Mouse (Mus musculus) G1E-ER4 (cell line): Measurements from ENCODE around the gene Scpep1. TPM values are rescaled to one million over a fixed set of nuclear protein-coding genes. Genes with fewer than 3 reads are reported as not detected.

Experiments used
- GATA1 ChIP-seq: IDR thresholded peaks from one replicate; pipeline ENCODE4 v1.8.0; 2012; ENCODE audit warnings: low read length, inconsistent platforms
- polyA plus RNA-seq: library from polyadenylated mRNA; stranded (reverse); fragments of >175 nt; gene quantifications from 2 replicates; pipeline ENCODE4 v1.2.3, GENCODE M21; 2012

The Scpep1 gene
- polyA plus RNA-seq, 1 experiment = 0.62 TPM

DNA sequence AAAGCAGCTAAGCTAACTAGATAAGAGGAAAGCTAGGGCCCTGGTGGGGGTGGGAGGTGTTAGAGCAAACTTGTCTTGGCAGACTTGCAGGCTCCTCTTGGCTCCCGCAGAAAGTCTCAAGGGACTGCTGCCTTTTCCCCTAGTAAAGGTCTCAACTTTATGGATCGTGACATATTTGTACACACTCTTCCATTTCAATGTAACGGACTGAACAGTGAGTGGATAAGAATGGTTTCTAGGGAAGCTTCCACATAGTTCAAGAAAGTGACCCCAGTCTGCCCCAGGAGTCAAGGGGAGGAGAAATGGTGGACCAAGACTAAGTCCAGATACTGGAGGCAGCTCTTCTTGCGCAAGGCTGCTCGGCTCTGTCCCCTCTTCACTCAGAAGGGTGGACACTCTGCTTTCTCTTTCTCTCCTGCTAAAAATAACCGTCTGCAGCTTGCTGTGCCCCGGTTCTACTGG lies 53.9 kb downstream of the Scpep1 start:
- TF ChIP-seq GATA1 = no peak

DNA sequence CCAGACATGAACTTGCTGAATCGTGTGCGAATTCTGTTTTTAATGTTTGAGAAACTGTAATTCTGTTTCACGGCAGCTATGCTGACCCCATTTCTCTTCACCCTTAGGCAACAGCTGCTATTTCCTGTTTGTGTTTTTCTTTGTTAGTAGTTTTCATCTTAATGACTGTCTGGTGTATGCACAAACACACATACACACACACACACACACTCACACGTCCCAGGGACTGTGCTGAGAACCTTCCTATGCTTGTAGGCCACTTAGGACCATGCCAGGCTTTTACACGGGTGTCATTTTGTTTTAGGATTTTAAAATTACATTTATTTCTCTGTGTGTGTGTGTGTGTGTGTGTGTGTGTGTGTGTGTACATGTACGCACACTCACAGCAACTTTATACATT lies 55.7 kb downstream of the Scpep1 start:
- TF ChIP-seq GATA1 = no peak

DNA sequence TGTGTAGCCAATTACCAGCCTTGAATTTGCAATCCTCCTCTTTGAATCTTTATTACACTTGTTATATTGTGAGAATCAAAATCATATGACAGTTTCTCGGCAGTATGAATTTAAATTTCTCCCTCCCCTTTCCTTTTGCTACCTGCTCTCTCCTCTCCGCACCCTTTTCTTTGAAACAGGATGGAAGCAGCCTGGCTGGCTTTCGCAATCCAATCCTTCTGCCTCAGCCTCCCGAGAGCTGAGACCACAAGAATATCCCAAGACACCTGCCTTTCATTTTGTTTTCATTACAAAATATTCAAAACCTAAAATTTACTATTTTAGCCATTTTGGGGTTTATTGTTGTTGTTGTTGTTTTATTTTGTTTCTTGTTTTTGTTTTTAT lies 56.9 kb downstream of the Scpep1 start:
- no peak for TF ChIP-seq GATA1

DNA sequence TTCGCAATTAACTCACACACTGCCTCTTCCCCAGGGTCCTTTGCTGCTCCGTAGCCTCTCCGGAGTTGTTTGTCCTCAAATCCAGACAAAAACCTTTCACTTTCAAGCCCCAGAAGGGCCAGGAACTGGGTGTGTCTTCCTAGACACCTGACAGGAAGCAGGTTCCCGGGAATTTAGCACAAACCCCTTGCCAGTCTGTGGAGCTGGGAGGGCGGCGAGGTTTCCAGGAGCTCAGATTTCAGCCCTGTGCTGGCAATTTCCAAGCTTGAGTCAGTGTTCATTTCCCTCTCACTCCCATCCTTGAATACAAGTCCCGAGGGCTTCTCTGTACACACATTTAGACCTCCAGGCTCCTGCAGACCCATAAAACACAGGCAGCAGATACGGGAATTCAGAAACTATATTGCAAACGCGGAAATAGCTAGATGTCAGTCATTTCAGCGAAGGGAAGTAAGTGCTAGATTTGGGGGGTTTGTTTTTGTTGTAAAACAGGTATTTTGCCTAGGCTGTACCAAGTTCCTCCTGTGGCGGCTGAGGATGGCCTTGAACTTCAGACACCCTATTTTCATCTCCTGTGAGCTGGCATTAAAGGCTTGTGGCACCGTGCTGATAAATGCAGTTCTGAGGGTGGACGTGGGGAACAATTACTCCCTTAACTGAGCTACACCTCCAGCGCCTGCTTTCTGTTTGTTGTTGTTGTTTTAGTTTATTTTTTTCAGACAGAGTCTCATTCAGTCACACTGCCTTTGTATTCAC lies 57.5 kb downstream of the Scpep1 start:
- TF ChIP-seq GATA1 = no peak

DNA sequence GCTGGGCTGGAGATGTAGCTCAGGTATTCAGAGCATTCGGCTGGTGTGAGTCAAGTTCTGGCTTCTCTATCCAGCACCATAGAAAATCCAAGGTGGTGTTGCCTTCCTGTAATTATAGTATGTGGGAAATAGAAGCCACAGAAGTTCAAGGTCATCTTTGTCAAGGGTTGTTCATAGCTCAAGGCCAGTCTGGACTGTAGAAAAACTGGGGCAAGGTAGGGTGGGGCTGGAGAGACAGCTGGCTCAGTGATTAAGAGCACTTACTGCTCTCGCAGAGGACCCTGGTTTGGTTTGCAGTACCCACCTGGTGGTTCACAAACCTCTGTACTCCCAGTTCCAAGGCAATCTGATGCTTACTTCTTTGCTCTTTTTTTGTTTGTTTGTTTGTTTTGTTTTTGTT lies 66.3 kb downstream of the Scpep1 start:
- no peak for TF ChIP-seq GATA1

DNA sequence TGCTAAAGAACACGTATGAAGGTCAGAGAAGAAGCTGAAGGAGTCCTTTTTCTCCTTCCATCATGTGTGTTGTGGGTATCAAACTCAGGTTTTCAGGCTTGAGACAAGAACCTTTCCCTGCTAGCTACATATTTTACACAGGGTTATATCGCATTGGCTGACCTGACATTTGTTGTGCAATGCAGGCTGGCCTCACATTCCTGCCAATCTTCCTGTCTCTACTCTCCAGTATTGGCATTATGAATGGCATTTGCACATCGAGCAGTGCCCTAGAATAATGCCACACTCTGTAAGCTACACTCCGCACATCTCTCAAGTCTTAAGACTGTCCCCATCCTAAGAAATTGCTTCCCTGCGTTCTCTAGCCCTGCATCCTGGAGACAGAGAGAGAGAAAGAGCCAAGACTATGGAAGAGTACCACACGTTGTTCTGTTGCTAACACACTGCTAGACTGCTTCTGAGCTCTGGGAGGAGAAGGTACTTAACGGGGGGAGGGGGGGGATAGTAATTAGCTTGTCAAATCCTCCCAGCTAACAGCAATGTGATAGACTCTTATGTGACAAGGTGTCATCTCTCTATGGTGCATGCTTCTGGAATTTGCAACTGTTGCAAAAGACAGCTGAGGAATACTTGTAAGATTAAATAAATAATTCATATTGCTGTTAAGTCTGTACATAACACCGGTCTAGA lies 70.7 kb downstream of the Scpep1 start:
- no peak for TF ChIP-seq GATA1

DNA sequence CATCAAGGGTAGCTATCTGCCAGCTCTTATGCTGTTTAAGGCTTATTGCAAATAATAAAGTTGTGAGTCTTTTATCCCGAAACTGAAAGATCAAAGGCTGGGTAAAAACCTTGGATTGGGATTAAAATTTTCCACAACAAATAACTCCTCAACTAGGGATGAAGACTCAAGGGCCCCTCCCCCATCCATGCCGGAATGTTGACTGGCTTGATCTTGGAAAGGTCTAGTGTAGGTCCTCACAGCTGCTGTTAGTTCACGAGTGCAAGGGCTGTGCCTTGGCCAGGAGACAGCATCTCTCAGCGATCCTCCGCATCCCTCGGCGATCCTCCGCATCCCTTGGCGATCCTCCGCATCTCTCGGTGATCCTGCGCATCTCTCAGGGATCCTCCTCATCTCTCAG lies 77.3 kb downstream of the Scpep1 start:
- TF ChIP-seq GATA1 = no peak

Other genes starting within 250 kb of the Scpep1 start
- gene Msi2, start 237.0 kb downstream of the Scpep1 start, polyA plus RNA-seq = 18.3 and 18.5 TPM in 2 replicates
- 16.2 and 17.7 TPM in 2 replicates for gene Akap1, start 90.9 kb downstream of the Scpep1 start, polyA plus RNA-seq
- not detected in 2 replicates for gene Elobl, start 11.5 kb upstream of the Scpep1 start, polyA plus RNA-seq
- gene Coil, start 14.8 kb upstream of the Scpep1 start, polyA plus RNA-seq = 11.5 and 14.3 TPM in 2 replicates
- 72.9 and 75.1 TPM in 2 replicates for gene Trim25, start 43.9 kb upstream of the Scpep1 start, polyA plus RNA-seq
- gene Dgke, start 111.4 kb upstream of the Scpep1 start, polyA plus RNA-seq = 1.7 and 2.1 TPM in 2 replicates
- not detected in 2 replicates for gene Gm525, start 118.4 kb upstream of the Scpep1 start, polyA plus RNA-seq